Mouse (Mus musculus) limb, embryonic 14.5 days (tissue): ENCODE measurements at regions not wholly inside any gene's neighbourhood (a gene's known extent, or its start where the extent isn't known, plus 50 kb on each side); places are given as distances from the start of the nearest gene placed in this dataset.

Experiments used
- ATAC-seq: fragments of 200-750 bp; cut with Nextera tagmentation; 2 replicates; pipeline ENCODE4 v1.8.0; 2017; ENCODE audit warnings: low read depth, moderate number of reproducible peaks, moderate TSS enrichment; ENCODE audit not compliant: low FRiP score
- DNase-seq: peaks from one replicate; pipeline ENCODE4 v3.0.0-alpha.2; 2015; ENCODE audit warnings: low spot score
- H3K27ac ChIP-seq: fragments of 300-500 bp; sonication (generic); replicated peaks from 2 replicates; pipeline ENCODE4 v1.5.1; 2014; ENCODE audit warnings: low read depth, mild to moderate bottlenecking, low read length, moderate library complexity, mixed read lengths
- H3K27me3 ChIP-seq: fragments of 300-500 bp; sonication (generic); 2 replicates; pipeline ENCODE4 v1.6.1; 2014; ENCODE audit warnings: low read length, mixed read lengths; ENCODE audit not compliant: control insufficient read depth, insufficient read depth
- H3K36me3 ChIP-seq: fragments of 300-500 bp; sonication (generic); 2 replicates; pipeline ENCODE4 v1.6.1; 2014; ENCODE audit warnings: mild to moderate bottlenecking, low read length, moderate library complexity, mixed read lengths; ENCODE audit not compliant: control insufficient read depth, insufficient read depth
- H3K4me1 ChIP-seq: fragments of 300-500 bp; sonication (generic); 2 replicates; pipeline ENCODE4 v1.6.1; 2014; ENCODE audit warnings: antibody characterized with exemption, low read length, mixed read lengths; ENCODE audit not compliant: control insufficient read depth, insufficient read depth
- H3K4me2 ChIP-seq: fragments of 300-500 bp; sonication (generic); replicated peaks from 2 replicates; pipeline ENCODE4 v1.6.1; 2014; ENCODE audit warnings: low read depth, mild to moderate bottlenecking, low read length, moderate library complexity; ENCODE audit not compliant: severe bottlenecking
- H3K4me3 ChIP-seq: fragments of 300-500 bp; sonication (generic); replicated peaks from 2 replicates; pipeline ENCODE4 v1.5.1; 2014; ENCODE audit warnings: low read length
- H3K9ac ChIP-seq: fragments of 300-500 bp; sonication (generic); 2 replicates; pipeline ENCODE4 v1.6.1; 2014; ENCODE audit warnings: mild to moderate bottlenecking, low read depth, low read length, moderate library complexity; ENCODE audit not compliant: severe bottlenecking
- H3K9me3 ChIP-seq: fragments of 300-500 bp; sonication (generic); 2 replicates; pipeline ENCODE4 v1.6.1; 2016; ENCODE audit warnings: low read length; ENCODE audit not compliant: control insufficient read depth
- POLR2A ChIP-seq: fragments of 200-500 bp; IDR thresholded peaks from 2 replicates; pipeline ENCODE4 v1.8.0; 2012; ENCODE audit warnings: inconsistent platforms, mild to moderate bottlenecking, moderate library complexity, borderline replicate concordance; ENCODE audit not compliant: insufficient read depth, insufficient read length; ENCODE audit errors: extremely low read depth
- WGBS: fragments of 180-500 bp; shearing (Covaris S2); extraction: QIAGEN DNeasy Blood & Tissue Kit; methylation state at CpG from one replicate; pipeline ENCODE4 v1.1.7; 2014; 5-methylcytosine and 5-hydroxymethylcytosine counted together

GRCm38 (mm10) chr3:66592259-66592658 lies 295.6 kb upstream of the Veph1 start:
- H3K4me3 ChIP-seq, result no peak overlapping the region
- H3K4me1 ChIP-seq, result 0 out of 2 replicates have a peak, but pooled peaks cover 5% of the 10 kb centered on the region
- ATAC-seq (no peak), DNase-seq (no peak)
- no peaks in the 10 kb centered on the region for H3K36me3 ChIP-seq
- H3K9me3 ChIP-seq, result no peaks in the 10 kb centered on the region
- H3K4me2 ChIP-seq, result no peak overlapping the region
- no peak overlapping the region for H3K27ac ChIP-seq
- WGBS, result 23% methylated on average over 7 of the region's 7 CpGs
- no peak overlapping the region for H3K9ac ChIP-seq
- TF ChIP-seq POLR2A, result no peak
- no peaks in the 10 kb centered on the region for H3K27me3 ChIP-seq

- Histone ChIP-seq H3K4me2 (no peak overlapping the region), H3K36me3 (no peaks in the 10 kb centered on the region), H3K9me3 (no peaks in the 10 kb centered on the region), H3K27ac (no peak overlapping the region), H3K4me1 (0 out of 2 replicates have a peak, but pooled peaks cover 5% of the 10 kb centered on the region), H3K27me3 (no peaks in the 10 kb centered on the region), H3K9ac (no peak overlapping the region), H3K4me3 (no peak overlapping the region)
- ATAC-seq, result no peak
- no peak for DNase-seq
- no peak for TF ChIP-seq POLR2A
- WGBS, result 48% methylated on average over 7 of the region's 7 CpGs
Observed at GRCm38 (mm10) chr3:66590775-66591174, 294.1 kb upstream of the Veph1 start.

- no peak overlapping the region for H3K9ac ChIP-seq
- no peak for ATAC-seq
- WGBS, result 86% methylated on average over 4 of the region's 4 CpGs
- no peaks in the 10 kb centered on the region for H3K9me3 ChIP-seq
- H3K27ac ChIP-seq, result no peak overlapping the region
- H3K36me3 ChIP-seq, result no peaks in the 10 kb centered on the region
- no peak for DNase-seq
- H3K4me2 ChIP-seq, result no peak overlapping the region
- peaks cover 11% of the 10 kb centered on the region for H3K4me1 ChIP-seq
- no peak for TF ChIP-seq POLR2A
- H3K27me3 ChIP-seq, result no peaks in the 10 kb centered on the region
- no peak overlapping the region for H3K4me3 ChIP-seq
Observed at GRCm38 (mm10) chr3:66589483-66589882, 292.8 kb upstream of the Veph1 start.

- no peak for TF ChIP-seq POLR2A
- Histone ChIP-seq H3K9ac (no peak overlapping the region), H3K27ac (no peak overlapping the region), H3K27me3 (no peaks in the 10 kb centered on the region), H3K4me2 (no peak overlapping the region), H3K4me1 (peaks cover 6% of the 10 kb centered on the region), H3K4me3 (no peak overlapping the region), H3K9me3 (no peaks in the 10 kb centered on the region), H3K36me3 (no peaks in the 10 kb centered on the region)
- ATAC-seq (peak; percentile 55; the same call in 1 of the 2 replicates), DNase-seq (no peak)
- 42% methylated on average over 9 of the region's 9 CpGs for WGBS
Observed at GRCm38 (mm10) chr3:66584831-66585230, 288.2 kb upstream of the Veph1 start.

GRCm38 (mm10) chr3:66584101-66584500 lies 287.5 kb upstream of the Veph1 start:
- no peak for TF ChIP-seq POLR2A
- no peak for DNase-seq
- no peak overlapping the region for H3K27ac ChIP-seq
- ATAC-seq, result 0 out of 2 replicates have a peak, but pooled peaks have one; percentile 19
- WGBS, result 50% methylated on average over 5 of the region's 5 CpGs
- no peak overlapping the region for H3K4me2 ChIP-seq
- no peaks in the 10 kb centered on the region for H3K27me3 ChIP-seq
- H3K9ac ChIP-seq, result no peak overlapping the region
- H3K36me3 ChIP-seq, result no peaks in the 10 kb centered on the region
- H3K4me1 ChIP-seq, result peaks cover 6% of the 10 kb centered on the region
- no peak overlapping the region for H3K4me3 ChIP-seq
- no peaks in the 10 kb centered on the region for H3K9me3 ChIP-seq

GRCm38 (mm10) chr3:66576659-66577058 lies 280.0 kb upstream of the Veph1 start:
- 86% methylated on average over 1 of the region's 1 CpGs for WGBS
- Histone ChIP-seq H3K9ac (no peak overlapping the region), H3K4me2 (no peak overlapping the region), H3K27ac (no peak overlapping the region), H3K4me1 (peaks cover 27% of the 10 kb centered on the region), H3K27me3 (no peaks in the 10 kb centered on the region), H3K4me3 (no peak overlapping the region), H3K9me3 (no peaks in the 10 kb centered on the region), H3K36me3 (no peaks in the 10 kb centered on the region)
- TF ChIP-seq POLR2A, result no peak
- no peak for ATAC-seq
- DNase-seq, result no peak
